Mouse (Mus musculus): ENCODE results near the gene Mcm3ap. TPM values are rescaled to one million over a fixed set of nuclear protein-coding genes. Genes with fewer than 3 reads are reported as not detected.

Gene Mcm3ap
- polyA plus RNA-seq, 1 experiment, result 22.5 TPM

DNA sequence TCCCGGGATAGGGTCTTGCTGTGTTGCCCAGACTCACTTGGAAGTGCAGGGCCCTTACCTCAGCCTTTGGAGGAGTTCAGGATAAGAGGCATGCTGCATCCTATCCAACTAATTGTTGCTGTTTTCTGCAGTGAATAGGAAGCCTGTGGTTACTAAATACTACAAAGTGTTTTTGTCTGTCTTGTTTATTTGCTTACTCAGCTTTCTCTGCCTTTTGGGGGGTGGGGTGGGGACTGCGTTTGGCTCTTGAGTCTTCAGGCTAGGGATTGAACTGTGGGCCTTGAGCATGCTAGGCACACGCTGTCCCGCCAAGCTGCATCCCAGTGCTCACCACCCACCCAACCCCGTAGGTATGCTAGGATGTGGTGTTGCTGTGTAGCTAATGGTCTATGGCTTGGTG is 5.0 kb downstream of the Mcm3ap start:
- TF ChIP-seq GATA1 (IDR thresholded peaks at IDR 0.05; ENCODE audit: low read length), result no peak

DNA sequence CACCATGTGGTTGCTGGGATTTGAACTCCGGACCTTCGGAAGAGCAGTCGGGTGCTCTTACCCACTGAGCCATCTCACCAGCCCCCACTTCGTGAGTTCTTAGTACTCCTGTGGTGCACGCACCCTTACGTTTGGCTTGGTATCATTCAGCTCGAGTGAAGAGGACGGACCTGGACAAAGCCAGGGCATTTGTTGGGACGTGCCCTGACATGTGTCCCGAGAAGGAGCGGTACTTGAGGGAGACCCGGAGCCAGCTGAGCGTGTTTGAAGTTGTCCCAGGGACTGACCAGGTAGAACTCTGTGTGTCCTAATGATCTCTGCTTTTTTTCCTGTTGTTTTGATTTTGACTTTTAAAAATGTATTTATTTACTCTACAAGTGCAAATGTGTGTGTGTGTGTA is 12.1 kb downstream of the Mcm3ap start:
- TF ChIP-seq GATA1 (IDR thresholded peaks at IDR 0.05; ENCODE audit: low read length), result no peak

DNA sequence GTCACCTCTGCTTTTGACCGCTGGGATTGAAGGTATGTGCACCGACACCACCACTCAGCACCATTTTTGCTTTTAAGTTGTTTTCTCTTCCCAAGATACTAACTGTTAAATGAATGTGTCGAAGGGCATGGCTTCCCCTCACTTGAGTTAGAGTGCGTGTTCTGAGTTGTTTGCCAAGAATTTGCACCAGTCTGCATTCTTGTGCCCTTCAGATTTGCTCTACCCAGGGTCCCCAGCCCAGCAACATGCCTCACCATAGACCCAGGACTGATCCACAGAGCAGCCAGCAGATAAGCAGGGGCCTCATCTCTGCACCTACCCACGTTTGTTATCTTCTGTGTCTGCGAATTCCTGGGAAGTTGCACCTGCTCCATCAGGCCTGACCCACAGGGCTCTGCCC is 12.8 kb downstream of the Mcm3ap start:
- no peak for TF ChIP-seq GATA1 (IDR thresholded peaks at IDR 0.05; ENCODE audit: low read length)

DNA sequence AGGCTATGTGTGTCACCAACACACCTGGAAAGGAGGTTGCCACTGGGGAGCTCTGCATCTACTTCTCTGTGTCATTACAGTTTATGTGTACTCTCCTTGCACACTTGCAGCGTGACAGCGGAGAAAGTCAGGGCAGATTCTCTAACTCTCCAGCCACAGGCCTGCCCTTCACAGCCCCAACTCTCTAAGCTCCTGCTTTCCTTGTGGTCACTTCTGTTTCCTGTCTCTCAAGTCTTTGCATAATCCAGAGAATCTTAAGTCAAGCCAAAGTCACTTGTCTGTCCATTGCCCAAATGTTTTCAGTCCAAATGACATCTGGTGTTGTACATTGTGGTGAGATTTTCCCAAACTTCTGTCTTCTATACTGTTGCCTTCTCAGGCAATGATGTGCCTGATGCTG is 17.6 kb downstream of the Mcm3ap start:
- TF ChIP-seq GATA1 (IDR thresholded peaks at IDR 0.05; ENCODE audit: low read length), result no peak

DNA sequence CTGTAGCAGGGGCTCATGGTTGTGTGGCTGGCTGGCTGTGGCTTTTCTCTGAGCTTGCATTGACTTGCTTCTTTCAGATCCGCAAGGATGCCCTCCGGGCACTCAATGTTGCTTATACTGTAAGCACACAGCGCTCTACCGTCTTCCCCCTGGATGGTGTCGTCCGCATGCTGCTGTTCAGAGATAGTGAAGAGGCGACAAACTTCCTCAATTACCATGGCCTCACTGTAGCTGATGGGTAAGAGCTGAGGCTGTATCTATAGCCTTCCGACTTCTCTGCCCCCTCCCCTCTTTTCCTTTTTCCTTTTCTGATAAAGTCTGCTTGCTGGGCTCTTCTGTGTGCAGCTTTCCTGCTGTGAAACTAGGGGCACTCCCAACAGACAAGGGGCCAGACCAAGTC is 19.5 kb downstream of the Mcm3ap start:
- no peak for TF ChIP-seq GATA1 (IDR thresholded peaks at IDR 0.05; ENCODE audit: low read length)

DNA sequence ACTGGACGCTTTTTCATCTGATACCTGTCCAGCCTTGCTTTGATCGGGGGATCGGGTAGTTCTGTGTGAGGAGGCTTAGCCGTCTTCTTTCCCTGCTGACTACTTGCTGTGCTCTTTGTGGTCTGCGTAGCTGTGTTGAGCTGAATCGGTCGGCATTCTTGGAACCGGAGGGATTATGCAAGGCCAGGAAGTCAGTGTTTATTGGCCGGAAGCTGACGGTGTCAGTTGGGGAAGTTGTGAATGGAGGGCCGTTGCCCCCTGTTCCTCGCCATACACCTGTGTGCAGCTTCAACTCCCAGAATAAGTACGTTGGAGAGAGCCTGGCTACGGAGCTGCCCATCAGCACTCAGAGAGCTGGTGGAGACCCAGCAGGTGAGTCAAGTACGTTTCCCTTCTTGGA is 20.5 kb downstream of the Mcm3ap start:
- TF ChIP-seq GATA1 (IDR thresholded peaks at IDR 0.05; ENCODE audit: low read length), result no peak

DNA sequence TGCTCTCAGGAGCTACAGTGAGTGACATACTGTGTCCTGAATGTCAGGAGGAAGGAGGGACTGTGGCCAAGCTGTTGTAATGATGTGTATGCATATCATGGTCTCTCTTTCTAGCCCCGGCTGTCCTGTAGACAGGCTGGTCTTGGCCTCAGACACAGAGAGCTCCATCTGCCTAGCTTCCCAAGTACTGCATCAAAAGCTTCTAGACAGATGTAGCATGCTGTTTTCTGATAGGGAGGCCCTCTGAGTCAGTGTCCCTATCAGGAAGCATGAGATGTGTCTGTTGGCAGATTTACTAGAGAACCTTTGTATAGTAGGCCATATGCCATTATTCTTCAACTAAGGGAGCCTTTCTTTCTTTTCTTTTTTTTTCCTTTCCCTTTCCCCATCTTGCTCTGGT is 24.8 kb downstream of the Mcm3ap start:
- no peak for TF ChIP-seq GATA1 (IDR thresholded peaks at IDR 0.05; ENCODE audit: low read length)

DNA sequence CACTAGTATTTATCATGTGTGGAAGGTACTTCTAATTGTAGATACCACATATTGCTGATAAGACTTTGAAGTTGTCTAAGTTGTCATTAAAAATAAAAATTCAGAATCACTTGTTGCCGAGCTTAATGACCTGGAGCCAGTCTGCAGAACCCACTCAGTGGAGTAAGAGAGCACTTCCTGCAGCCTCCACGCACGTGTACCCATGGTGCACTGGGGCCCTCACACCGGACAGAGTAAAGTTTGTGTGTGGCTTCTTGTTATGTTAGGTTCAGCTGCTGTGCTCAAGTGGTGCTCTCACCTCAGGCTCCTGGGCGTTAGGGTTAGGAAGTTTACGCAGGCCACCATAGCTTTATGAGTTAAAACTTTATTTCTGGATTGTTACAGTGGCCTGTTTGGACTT is 26.8 kb downstream of the Mcm3ap start:
- TF ChIP-seq GATA1 (IDR thresholded peaks at IDR 0.05; ENCODE audit: low read length), result no peak

DNA sequence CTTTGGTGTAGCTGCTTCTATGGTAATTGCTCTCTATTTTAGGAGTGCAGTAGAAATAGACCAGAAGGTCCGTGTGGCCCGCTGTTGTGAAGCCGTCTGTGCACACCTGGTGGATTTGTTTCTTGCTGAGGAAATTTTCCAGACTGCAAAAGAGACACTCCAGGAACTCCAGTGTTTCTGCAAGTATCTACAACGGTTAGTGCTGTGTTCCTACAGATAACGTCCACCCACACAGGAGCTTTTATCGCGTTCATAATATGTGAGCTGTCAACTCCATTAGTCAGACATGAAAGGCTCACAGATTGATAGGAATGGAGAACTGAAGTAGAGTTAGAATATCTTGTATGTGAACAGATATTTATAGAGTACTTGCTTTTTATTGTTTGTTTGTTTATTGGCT is 27.6 kb downstream of the Mcm3ap start:
- TF ChIP-seq GATA1 (IDR thresholded peaks at IDR 0.05; ENCODE audit: low read length), result peak; percentile 55

DNA sequence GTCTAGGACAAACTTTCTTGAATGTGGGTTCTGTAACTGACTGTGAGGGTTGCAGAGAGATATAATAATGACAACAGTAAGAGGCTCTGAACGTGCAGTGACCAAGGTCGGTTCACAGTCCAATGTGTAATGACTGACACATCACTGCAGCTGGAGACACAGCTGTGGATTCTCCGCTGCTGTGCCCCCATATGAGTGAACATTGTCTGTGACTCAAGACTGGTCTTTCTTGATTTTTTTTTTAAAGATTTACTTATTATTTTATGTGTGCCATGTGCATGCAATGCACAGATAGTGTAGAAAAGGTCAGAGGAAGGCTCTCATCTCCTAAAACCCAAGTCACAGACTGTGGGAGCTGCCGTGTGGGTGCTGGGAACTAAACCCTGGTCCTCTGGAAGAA is 28.8 kb downstream of the Mcm3ap start:
- no peak for TF ChIP-seq GATA1 (IDR thresholded peaks at IDR 0.05; ENCODE audit: low read length)

DNA sequence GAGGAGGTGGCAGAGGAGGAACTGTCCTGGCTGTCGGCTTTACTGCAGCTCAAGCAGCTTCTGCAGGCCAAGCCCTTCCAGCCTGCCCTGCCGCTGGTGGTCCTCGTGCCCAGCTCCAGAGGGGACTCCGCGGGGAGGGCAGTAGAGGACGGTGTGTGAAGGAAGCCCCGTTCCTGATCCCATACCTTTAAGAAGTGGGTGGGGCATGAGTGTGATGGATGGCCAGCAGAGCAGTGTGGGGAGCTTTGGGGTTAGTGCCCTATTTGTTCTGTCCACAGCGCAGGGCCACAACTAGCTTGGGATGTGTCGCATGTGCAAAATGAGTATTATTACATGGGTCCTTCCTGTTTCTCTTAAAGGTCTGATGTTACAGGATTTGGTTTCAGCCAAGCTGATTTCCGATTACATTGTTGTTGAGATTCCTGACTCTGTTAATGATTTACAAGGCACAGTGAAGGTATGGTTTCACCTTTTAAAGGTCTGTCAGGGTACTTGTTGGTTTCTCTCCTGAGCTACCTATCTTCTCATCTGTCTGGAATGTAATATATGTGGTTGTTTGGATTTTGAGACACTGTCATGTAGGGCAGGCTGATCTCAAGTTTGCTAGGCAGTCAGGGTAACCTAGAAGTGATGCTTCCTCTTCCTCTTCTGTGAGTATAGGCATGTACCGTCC is 35.7 kb downstream of the Mcm3ap start:
- no peak for TF ChIP-seq GATA1 (IDR thresholded peaks at IDR 0.05; ENCODE audit: low read length)

DNA sequence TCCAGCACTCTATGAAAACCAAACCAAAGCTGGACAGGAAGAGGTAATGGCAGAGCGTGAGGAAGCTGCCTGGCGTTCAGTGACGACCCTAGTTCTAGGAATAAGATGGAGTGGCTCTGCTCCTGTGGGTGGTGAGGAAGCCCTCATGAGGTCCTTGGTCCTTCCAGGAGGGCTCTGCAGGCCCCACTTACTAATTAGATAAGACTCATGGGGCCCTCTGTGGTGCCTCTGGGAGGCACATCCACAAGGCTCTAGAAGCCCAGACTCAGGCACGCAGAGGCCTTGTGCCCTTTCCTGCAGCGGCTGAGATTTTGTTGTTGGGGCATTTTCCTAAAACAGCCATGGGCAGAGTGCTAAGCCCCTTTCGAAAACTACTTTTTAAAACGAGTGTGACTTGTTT is 37.1 kb downstream of the Mcm3ap start:
- TF ChIP-seq GATA1 (IDR thresholded peaks at IDR 0.05; ENCODE audit: low read length), result no peak

DNA sequence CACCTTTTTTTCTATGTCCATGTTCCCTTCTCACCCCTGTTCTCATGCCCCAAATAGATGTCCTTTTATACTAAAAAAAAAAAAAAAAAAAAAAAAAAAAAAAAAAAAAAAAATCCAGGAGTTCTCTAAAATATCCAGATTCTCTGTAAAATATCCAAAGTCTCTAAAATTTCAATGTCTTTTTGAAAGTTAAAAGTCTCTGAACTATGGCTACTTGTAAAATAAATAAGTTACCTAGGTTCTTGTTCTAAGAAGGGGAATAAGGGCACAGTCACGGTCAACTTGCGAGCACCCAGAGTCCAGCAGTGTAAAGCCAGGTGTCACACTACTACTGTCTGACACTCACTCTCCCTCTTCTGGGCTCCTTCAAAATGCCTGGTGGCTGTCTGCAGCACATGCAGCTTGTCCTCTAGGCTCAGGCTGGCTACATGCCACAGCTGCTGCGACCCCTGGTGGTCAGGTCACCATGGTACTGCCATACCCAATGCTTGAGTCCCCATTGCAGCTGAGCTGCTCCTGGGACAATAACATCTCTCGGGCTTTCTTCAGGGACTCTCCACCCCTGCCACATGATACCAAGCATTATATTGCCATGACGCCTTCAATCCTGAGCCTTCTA is 44.3 kb downstream of the Mcm3ap start:
- TF ChIP-seq GATA1 (IDR thresholded peaks at IDR 0.05; ENCODE audit: low read length), result no peak

DNA sequence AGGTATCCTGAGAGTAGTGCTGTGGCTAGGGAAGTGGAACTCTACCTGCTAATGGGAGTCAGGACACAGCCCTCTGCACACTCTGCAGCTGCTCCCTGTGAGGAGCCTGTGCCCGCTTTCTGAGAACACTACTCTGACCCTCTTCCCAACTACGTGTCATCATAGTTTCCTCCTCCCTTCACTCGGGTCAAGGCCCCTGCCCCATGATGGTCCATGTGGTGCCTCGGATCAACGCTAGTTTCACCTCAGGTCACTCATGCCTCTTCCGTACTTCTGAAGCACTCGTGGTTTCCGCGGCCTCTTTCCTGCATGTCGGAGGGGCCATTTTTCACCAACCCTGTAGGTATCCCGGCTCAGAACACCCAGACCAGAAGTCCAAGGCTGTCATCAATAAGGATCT is 62.2 kb downstream of the Mcm3ap start:
- TF ChIP-seq GATA1 (IDR thresholded peaks at IDR 0.05; ENCODE audit: low read length), result no peak

DNA sequence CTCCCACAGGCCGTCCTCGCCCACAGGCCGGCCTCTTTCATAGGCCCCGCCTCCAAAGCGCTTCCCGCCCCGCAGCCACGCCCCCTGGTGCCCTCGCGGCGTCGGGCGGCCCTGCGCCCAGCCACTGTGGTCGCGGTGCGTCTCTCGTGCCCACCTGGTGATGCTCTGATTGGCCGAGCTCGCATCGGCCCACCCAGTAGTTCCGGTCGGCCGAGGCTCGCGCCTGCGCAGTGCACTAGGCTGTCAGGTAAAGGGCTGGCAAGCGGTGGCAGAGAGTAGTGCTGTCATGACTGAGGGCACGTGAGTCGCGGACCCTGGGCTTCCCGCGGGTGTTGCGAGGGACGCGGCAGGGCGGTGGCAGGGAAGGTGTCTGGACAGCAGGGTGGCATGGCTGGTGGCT is 62.6 kb downstream of the Mcm3ap start, which contains the start of gene Lss:
TSS of gene Lss (plus strand) at position 214 of the 400 bp plus-strand sequence.
- TF ChIP-seq GATA1 (IDR thresholded peaks at IDR 0.05; ENCODE audit: low read length), result no peak

DNA sequence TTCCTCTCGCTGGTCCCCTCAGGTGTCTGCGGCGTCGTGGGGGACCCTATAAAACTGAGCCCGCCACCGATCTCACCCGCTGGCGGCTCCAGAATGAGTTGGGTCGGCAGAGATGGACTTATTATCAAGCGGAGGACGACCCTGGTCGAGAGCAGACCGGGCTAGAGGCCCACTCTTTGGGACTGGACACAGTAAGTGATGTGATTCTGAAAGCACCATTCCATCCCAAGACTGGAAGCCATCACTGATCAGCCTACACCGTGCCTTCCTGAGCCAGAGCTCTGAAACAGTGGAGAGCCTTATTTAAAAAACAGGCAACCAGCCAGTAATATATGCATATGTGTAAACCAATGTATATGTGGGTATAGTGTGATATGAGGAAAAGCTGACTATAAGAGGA is 63.1 kb downstream of the Mcm3ap start:
- no peak for TF ChIP-seq GATA1 (IDR thresholded peaks at IDR 0.05; ENCODE audit: low read length)

DNA sequence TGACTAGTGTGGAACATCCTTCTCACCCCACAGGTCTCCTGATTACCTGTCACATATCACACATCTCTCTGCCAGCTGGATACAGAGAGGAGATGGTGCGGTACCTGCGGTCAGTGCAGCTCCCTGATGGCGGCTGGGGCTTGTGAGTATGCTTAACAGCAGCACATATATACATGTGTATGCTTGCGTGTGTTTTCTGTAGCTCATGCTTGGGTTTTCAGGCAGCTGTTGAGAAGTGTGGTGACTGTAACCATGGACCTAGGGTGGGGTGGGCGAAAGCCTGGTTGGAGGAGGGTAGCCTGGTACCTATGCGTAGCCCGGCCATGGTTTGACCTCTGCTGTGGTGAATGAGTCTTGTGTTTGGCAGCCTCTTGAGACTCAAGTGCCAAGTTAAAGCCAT is 66.8 kb downstream of the Mcm3ap start:
- no peak for TF ChIP-seq GATA1 (IDR thresholded peaks at IDR 0.05; ENCODE audit: low read length)
